Mouse (Mus musculus) neutrophil, adult 59 days (primary cell): Measurements from ENCODE around the gene Ppm1a. TPM values are rescaled to one million over a fixed set of nuclear protein-coding genes. Genes with fewer than 3 reads are reported as not detected.

Experiments
- total RNA-seq, 2 experiments: library from RNA; stranded (reverse); gene quantifications; 1 replicate in 1 of 2; 2 replicates in 1 of 2; pipeline ENCODE4 v1.2.4; 2023

The Ppm1a gene
- 100 to 1,000 TPM; 118 to 125 TPM for total RNA-seq

GRCm38 (mm10) chr12:72757086-72757485 lies at the start of gene Ppm1a:
Gene Ppm1a (plus strand): TSS chr12:72757455.

Other genes starting within 250 kb of the Ppm1a start
- under 1 TPM; 0.38 to 0.84 TPM for gene Pcnx4, start 221.1 kb upstream of the Ppm1a start, total RNA-seq
- gene Gm4756, start 107.8 kb upstream of the Ppm1a start, total RNA-seq = under 1 TPM; 0.27 to 0.29 TPM
- 100 to 1,000 TPM; 243 to 271 TPM for gene Dhrs7, start 92.5 kb upstream of the Ppm1a start, total RNA-seq
- gene Six6, start 182.4 kb downstream of the Ppm1a start, total RNA-seq = not detected
- gene 4930447C04Rik, start 183.3 kb downstream of the Ppm1a start, total RNA-seq = under 1 TPM; 0.27 to 0.71 TPM